Mouse (Mus musculus): ENCODE results near the gene Daam2.

- no peak for TF ChIP-seq CTCF (IDR thresholded peaks at IDR 0.05)
- peak; percentile 92 for TF ChIP-seq EP300 (IDR thresholded peaks at IDR 0.05)
Observed at GRCm38 (mm10) chr17:49568717-49569116, 4.6 kb upstream of the Daam2 start.
